Comparison of ENCODE assay signal across 9 mouse cellular contexts in genomic region chr1:74791249-74791648, GRCm38 (mm10). TPM values are rescaled to one million over a fixed set of nuclear protein-coding genes. Genes with fewer than 3 reads are reported as not detected.
DNase-seq lines count a peak whose midpoint lies in the region; ATAC-seq lines count a peak whose summit lies in the region.
"Had no signal": no experiment of that assay in that cellular context is flagged by ENCODE, and none has a peak within 500 bp of the region (broad histone marks: within the 10 kb centered on the region; RNA-seq: fewer than 3 reads in every experiment).

Gene Wnt10a, plus strand, starts transcription at chr1:74791516.

- no peak for ATAC-seq in lung, embryonic 15.5 days (ENCODE audit: borderline replicate concordance, extremely low read depth, low FRiP score, low TSS enrichment)
- ATAC-seq in forebrain, embryonic 12.5 days (ENCODE audit: low FRiP score) = no peak
- ATAC-seq in neutrophil, adult 5-6 weeks (ENCODE audit: extremely low read depth, insufficient number of reproducible peaks, low FRiP score, poor library complexity, severe bottlenecking) = peak; percentile 16; the same call in 1 of the 2 replicates

- no peak within 1 kb of the TSS for H3K9ac ChIP-seq in lung, embryonic 15.5 days
- peak within 1 kb of the TSS; percentile 17; the same call in 1 of the 2 replicates for H3K9ac ChIP-seq in forebrain, embryonic 12.5 days

- no peaks in the 10 kb centered on the region for H3K36me3 ChIP-seq in lung, embryonic 15.5 days
- no peaks in the 10 kb centered on the region for H3K36me3 ChIP-seq in forebrain, embryonic 12.5 days (replicated peaks)

- 1% methylated on average over 10 of the region's 11 CpGs for WGBS in lung, embryonic 15.5 days
- WGBS in forebrain, embryonic 12.5 days = under 1% methylated on average over 11 of the region's 11 CpGs

- intact Hi-C loops in left cerebral cortex, postnatal 14 days (cut with DNase I) = no loop called here

- peak within 1 kb of the TSS; percentile 30 for H3K4me3 ChIP-seq in lung, embryonic 15.5 days
- H3K4me3 ChIP-seq in forebrain, embryonic 12.5 days (replicated peaks) = peak within 1 kb of the TSS; percentile 29

- no peak for DNase-seq in lung, postnatal 14 days
- peak; percentile 44 for DNase-seq in kidney, postnatal 14 days
- DNase-seq in right cerebral cortex, postnatal 4 days = no peak
- DNase-seq in cerebellum, adult 9-10 months = no peak
- no peak for DNase-seq in left cerebral cortex, postnatal 14 days (ENCODE audit: low spot score in 2 of 2)
- DNase-seq: right cerebral cortex, adult 18-20 months had no signal

- H3K9me3 ChIP-seq in lung, embryonic 15.5 days = no peaks in the 10 kb centered on the region
- no peaks in the 10 kb centered on the region for H3K9me3 ChIP-seq in forebrain, embryonic 12.5 days

- H3K27ac ChIP-seq in lung, embryonic 15.5 days = no peak within 1 kb of the TSS
- no peak within 1 kb of the TSS for H3K27ac ChIP-seq in forebrain, embryonic 12.5 days

- peak within 1 kb of the TSS; percentile 63 for H3K4me2 ChIP-seq in lung, embryonic 15.5 days
- H3K4me2 ChIP-seq in forebrain, embryonic 12.5 days = peak within 1 kb of the TSS; percentile 51

- H3K27me3 ChIP-seq in lung, embryonic 15.5 days = peaks cover 100% of the 10 kb centered on the region
- peaks cover 100% of the 10 kb centered on the region for H3K27me3 ChIP-seq in forebrain, embryonic 12.5 days

- H3K4me1 ChIP-seq in lung, embryonic 15.5 days = peaks cover 21% of the 10 kb centered on the region
- H3K4me1 ChIP-seq in forebrain, embryonic 12.5 days = peaks cover 51% of the 10 kb centered on the region

RNA-seq across cellular contexts. Expression of gene Wnt10a, which starts in this region (rescaled TPM):
- 0.20 and 0.25 TPM in 2 replicates for polyA plus RNA-seq in lung, embryonic 15.5 days (2015; fragmentation: Nextera tagmentation; extraction: Ambion mirVana)
- polyA plus RNA-seq in forebrain, embryonic 12.5 days (2016; fragmentation: Nextera tagmentation; extraction: Ambion mirVana) = 1.00 and 2.0 TPM in 2 replicates
- total RNA-seq in neutrophil, adult 5-6 weeks (2017) = not detected in 2 replicates
- total RNA-seq in left cerebral cortex, postnatal 14 days (2021) = 1 to 10 TPM; 2.7 to 3.4 TPM

Comparison
In these comparisons a context has a peak if more than half of its experiments do, and no peak if none do; other contexts are left out.
1. Peak in ATAC-seq in neutrophil, adult 5-6 weeks; RNA of the gene not detected or under 1 TPM.